Mouse (Mus musculus) hindbrain, embryonic 12.5 days (tissue): ENCODE data around the gene 4930442H23Rik. TPM values are rescaled to one million over a fixed set of nuclear protein-coding genes. Genes with fewer than 3 reads are reported as not detected.

Source experiments
- ATAC-seq: fragments of 200-750 bp; cut with Nextera tagmentation; 2 replicates; pipeline ENCODE4 v1.8.0; 2017; ENCODE audit warnings: moderate TSS enrichment; ENCODE audit not compliant: low FRiP score
- H3K27ac ChIP-seq: fragments of 300-500 bp; sonication (generic); 2 replicates; pipeline ENCODE4 v1.5.1; 2016; ENCODE audit warnings: mild to moderate bottlenecking
- H3K27me3 ChIP-seq: fragments of 300-500 bp; sonication (generic); 2 replicates; pipeline ENCODE4 v1.6.1; 2016; ENCODE audit warnings: mild to moderate bottlenecking
- H3K36me3 ChIP-seq: fragments of 300-500 bp; sonication (generic); 2 replicates; pipeline ENCODE4 v1.6.1; 2016; ENCODE audit warnings: mild to moderate bottlenecking
- H3K4me1 ChIP-seq: fragments of 300-500 bp; sonication (generic); 2 replicates; pipeline ENCODE4 v1.6.1; 2016
- H3K4me2 ChIP-seq: fragments of 300-500 bp; sonication (generic); replicated peaks from 2 replicates; pipeline ENCODE4 v1.6.1; 2016; ENCODE audit warnings: mild to moderate bottlenecking
- H3K4me3 ChIP-seq: fragments of 300-500 bp; sonication (generic); 2 replicates; pipeline ENCODE4 v1.5.1; 2016; ENCODE audit warnings: mild to moderate bottlenecking
- H3K9ac ChIP-seq: fragments of 300-500 bp; sonication (generic); 2 replicates; pipeline ENCODE4 v1.6.1; 2016; ENCODE audit warnings: mild to moderate bottlenecking, moderate library complexity
- H3K9me3 ChIP-seq: fragments of 300-500 bp; sonication (generic); replicated peaks from 2 replicates; pipeline ENCODE4 v1.6.1; 2016; ENCODE audit warnings: mild to moderate bottlenecking
- WGBS: fragments of 180-500 bp; shearing (Covaris S2); methylation state at CpG from one replicate; pipeline ENCODE4 v1.1.7; 2016; 5-methylcytosine and 5-hydroxymethylcytosine counted together
- polyA plus RNA-seq: library from polyadenylated mRNA; unstranded; fragments of >200 nt; fragmentation: Nextera tagmentation; extraction: Ambion mirVana; gene quantifications from 2 replicates; pipeline ENCODE4 v1.2.1, GENCODE M21; 2016

Gene 4930442H23Rik
- polyA plus RNA-seq, 1 experiment from 2014 or later, result not detected

DNA sequence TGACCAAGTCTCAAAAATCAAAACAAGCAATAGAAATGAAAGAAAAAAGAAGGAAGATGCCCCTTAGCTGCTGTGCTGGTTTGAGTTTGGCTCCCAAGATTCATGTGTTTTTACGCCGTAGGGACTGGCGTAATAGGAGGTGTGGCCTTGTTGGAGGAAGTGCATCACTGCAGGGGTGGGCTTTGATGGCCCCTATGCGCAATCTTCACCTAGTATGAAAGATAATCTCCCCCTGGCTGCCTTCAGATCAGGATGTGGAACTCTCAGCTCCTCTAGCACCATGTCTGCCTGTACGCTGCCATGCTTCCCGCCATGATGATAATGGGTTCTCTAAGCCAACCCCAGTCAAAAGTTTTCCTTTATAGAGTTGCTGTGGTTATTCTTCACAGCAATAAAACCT, 32.6 kb upstream of the 4930442H23Rik start:
- H3K4me2 ChIP-seq, result no peak overlapping the region
- H3K27ac ChIP-seq, result no peak overlapping the region
- H3K4me3 ChIP-seq, result no peak overlapping the region
- H3K36me3 ChIP-seq, result peaks cover 77% of the 10 kb centered on the region
- no peaks in the 10 kb centered on the region for H3K4me1 ChIP-seq
- no peak overlapping the region for H3K9ac ChIP-seq
- ATAC-seq, result no peak
- no peaks in the 10 kb centered on the region for H3K27me3 ChIP-seq
- WGBS, result 95% methylated on average over 6 of the region's 6 CpGs
- H3K9me3 ChIP-seq, result peaks cover 9% of the 10 kb centered on the region; the same call in 1 of the 2 replicates

DNA sequence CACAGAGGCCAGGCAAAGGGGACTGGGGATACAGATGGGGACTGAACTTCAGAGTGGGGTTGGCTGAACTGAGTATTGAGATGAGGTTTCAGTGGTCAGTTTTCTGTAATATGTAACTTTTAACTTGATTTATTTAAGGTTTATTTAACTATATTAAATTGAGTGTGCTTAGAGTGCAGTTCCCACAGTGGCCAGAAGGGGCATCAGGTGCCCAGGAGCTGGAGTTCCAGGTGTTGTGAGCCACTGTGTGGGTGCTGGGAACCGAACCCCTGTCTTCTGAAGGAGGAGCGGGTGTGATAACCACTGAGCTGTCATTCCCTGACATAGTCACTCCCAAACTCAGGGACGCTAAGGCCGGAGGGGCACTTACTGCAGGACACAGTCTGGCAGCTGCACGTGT, 26.5 kb upstream of the 4930442H23Rik start:
- H3K36me3 ChIP-seq, result peaks cover 84% of the 10 kb centered on the region
- no peaks in the 10 kb centered on the region for H3K4me1 ChIP-seq
- H3K4me3 ChIP-seq, result no peak overlapping the region
- H3K9me3 ChIP-seq, result peaks cover 17% of the 10 kb centered on the region
- no peak overlapping the region for H3K4me2 ChIP-seq
- ATAC-seq, result no peak
- H3K9ac ChIP-seq, result no peak overlapping the region
- H3K27ac ChIP-seq, result no peak overlapping the region
- H3K27me3 ChIP-seq, result no peaks in the 10 kb centered on the region
- WGBS, result 97% methylated on average over 5 of the region's 5 CpGs

DNA sequence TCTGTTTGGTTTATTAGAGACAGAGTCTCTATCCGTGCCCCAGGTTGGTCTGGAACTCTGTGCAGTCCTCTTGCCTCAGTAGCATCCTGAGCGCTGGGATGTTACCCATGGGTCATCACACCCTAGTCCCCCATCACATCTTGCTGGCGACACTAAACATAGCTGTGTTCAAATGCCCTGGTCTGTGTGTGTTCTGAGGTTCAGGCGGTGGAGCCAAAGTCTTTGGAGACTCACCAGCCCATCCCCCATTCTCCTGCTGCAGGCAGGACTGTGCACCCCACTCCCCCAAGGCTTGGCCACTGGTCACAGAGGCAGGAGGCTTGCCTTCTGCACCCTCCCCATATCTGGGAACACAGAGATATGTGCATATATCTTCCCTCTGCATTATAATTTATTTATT, 20.5 kb upstream of the 4930442H23Rik start:
- Histone ChIP-seq H3K4me2 (no peak overlapping the region), H3K27ac (peak overlapping the region; percentile 12; the same call in 1 of the 2 replicates), H3K36me3 (peaks cover 30% of the 10 kb centered on the region), H3K27me3 (peaks cover 15% of the 10 kb centered on the region; the same call in 1 of the 2 replicates), H3K4me3 (no peak overlapping the region), H3K9ac (no peak overlapping the region), H3K4me1 (no peaks in the 10 kb centered on the region), H3K9me3 (no peaks in the 10 kb centered on the region)
- WGBS, result 73% methylated on average over 4 of the region's 4 CpGs
- no peak for ATAC-seq

DNA sequence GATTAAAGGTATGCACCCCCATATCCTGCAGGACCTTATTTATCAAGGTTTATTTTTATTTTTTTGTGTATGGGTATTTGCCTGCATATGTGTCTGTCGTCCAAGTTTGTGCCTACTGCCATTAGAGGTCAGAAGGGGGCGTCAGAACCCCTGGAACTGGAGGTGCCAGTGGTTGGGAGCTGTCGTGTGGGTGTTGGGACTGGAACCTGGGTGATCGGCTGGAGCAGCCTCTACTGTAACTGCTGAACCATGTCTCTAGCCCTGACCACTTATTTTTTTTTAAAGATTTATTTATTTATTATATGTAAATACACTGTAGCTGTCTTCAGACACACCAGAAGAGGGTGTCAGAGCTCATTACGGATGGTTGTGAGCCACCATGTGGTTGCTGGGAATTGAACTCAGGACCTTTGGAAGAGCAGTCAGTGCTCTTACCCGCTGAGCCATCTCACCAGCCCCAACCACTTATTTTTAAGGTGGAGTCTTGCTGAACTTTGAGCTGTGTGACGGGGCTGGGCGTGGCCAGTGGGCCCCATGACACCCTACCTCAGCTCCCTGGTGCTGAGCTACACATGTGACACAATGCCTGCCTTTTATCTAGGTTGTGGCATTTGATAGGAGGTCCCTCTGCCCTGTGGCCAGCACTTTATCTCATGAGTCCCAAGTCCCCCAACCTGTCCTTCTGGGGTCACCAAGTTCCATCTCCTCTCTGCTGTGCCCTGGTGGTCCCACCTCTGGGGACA, 19.5 kb upstream of the 4930442H23Rik start:
- no peak for ATAC-seq
- no peaks in the 10 kb centered on the region for H3K4me1 ChIP-seq
- 68% methylated on average over 8 of the region's 8 CpGs for WGBS
- H3K9me3 ChIP-seq, result no peaks in the 10 kb centered on the region
- H3K27ac ChIP-seq, result no peak overlapping the region
- no peak overlapping the region for H3K4me2 ChIP-seq
- H3K9ac ChIP-seq, result no peak overlapping the region
- H3K36me3 ChIP-seq, result peaks cover 24% of the 10 kb centered on the region
- H3K4me3 ChIP-seq, result no peak overlapping the region
- peaks cover 18% of the 10 kb centered on the region; the same call in 1 of the 2 replicates for H3K27me3 ChIP-seq

DNA sequence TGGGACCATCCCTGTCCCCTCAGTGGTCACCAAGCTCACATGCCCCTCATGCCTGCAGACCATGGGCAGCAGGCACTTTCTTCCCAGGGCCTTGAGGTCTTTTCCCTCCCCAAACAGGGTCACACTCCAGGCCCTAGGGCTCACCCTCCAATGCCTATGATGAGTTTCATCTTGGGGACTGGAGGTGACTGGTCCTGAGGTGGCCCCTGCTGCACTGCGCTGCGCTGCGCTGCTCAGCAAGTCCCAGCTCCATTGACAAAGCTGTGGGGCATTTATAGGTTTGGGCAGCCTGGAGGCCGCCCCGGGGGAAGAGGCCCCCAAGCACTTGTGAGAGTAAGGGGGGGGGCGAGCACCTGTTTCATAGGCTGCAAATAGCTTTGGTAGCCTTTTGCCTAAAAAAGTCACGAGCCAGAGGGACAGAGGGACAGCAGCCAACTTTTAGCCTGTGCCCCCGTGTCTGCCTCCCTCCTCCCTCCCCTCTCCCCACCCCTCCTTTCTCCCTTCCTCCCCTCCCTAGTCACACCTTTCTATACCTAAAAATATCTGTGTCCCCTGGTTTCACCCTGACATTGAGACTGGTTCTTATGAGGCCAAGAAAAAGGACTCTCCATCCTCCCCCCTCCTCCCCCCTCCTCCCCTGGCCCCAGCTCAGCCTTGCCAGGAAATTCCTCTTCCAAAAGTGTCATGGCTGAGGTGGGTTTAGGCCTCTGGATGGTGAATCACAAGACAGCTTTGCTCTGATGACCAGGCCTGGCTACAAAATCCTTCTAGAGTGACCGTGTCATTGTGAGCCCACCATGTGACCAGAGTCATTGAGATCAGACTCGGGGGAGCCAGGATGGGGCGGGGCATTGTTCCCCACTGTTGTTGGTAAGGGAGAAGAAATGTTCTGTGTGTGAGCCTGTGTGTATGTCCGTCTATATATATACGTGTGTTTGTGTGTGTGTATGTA, 18.4 kb upstream of the 4930442H23Rik start, which contains the start of gene Nmrk2:
Gene Nmrk2, minus strand, starts transcription at position 245 of the 952 bp plus-strand sequence.
- H3K36me3 ChIP-seq, result peaks cover 14% of the 10 kb centered on the region
- ATAC-seq, result no peak
- WGBS, result 63% methylated on average over 13 of the region's 13 CpGs
- H3K4me2 ChIP-seq, result no peak within 1 kb of the TSS
- no peak within 1 kb of the TSS for H3K4me3 ChIP-seq
- no peaks in the 10 kb centered on the region for H3K4me1 ChIP-seq
- H3K9ac ChIP-seq, result peak within 1 kb of the TSS; percentile 1; the same call in 1 of the 2 replicates
- H3K9me3 ChIP-seq, result no peaks in the 10 kb centered on the region
- H3K27me3 ChIP-seq, result peaks cover 24% of the 10 kb centered on the region
- H3K27ac ChIP-seq, result no peak within 1 kb of the TSS

DNA sequence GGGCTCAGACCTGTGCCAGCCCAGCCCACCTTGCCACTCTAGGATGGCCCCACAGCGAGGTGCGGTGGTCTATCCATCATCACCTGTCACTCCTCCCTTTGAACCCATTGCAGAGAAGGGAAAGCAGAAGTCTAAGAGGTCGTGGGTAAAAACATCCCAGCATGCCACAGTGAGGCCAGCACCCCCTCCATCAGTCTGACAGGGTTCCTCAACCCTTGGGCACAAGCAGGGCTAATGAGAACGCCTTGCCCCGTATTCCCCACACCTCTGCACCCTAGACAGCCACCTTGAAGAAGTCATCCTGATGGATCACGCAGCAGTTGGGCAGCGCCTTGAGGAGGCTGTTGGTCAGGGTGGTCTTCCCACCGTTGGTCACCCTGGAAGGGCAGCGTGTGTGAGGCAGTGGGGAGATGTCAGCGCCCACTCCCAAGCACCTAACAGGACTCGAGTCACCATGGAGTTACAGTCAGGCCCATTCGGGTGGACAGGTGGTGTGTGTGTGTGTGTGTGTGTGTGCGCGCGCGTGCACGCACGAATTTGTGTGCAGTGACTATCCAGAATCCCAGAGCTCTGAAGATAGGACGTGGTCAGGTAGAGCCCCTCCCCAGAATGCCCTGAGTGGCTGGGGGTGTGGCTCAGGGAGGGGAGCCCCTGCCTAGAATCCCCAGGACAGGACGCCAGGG, 17.1 kb upstream of the 4930442H23Rik start:
- WGBS, result 75% methylated on average over 20 of the region's 20 CpGs
- Histone ChIP-seq H3K9ac (no peak overlapping the region; the same call in 1 of the 2 replicates), H3K4me1 (no peaks in the 10 kb centered on the region), H3K4me3 (no peak overlapping the region), H3K4me2 (no peak overlapping the region), H3K27me3 (peaks cover 37% of the 10 kb centered on the region), H3K36me3 (0 out of 2 replicates have a peak, but pooled peaks cover 5% of the 10 kb centered on the region), H3K27ac (no peak overlapping the region), H3K9me3 (no peaks in the 10 kb centered on the region)
- no peak for ATAC-seq

DNA sequence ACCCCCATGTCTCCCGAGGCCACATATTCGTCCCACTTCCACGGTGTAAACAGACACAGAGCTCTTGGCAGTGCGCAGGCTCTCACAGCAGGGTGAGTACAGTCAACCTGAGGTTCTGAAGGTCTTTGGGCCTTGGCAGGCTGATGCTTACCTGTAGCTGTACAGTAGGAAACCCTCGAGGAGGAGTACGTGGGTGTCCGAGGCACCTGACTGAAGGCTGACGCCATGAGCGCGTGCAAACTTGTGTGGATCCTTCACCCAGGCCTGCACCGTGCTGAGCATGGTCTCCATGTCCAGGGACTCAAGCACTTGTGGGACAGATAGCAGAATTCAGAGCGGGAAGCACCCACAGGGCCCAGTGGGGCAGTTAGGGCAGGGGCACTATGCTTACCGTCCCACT, 16.5 kb upstream of the 4930442H23Rik start:
- Histone ChIP-seq H3K4me3 (no peak overlapping the region), H3K36me3 (0 out of 2 replicates have a peak, but pooled peaks cover 5% of the 10 kb centered on the region), H3K9me3 (no peaks in the 10 kb centered on the region), H3K9ac (0 out of 2 replicates have a peak overlapping the region, but pooled peaks have one; percentile 27), H3K4me2 (no peak overlapping the region), H3K27ac (no peak overlapping the region), H3K4me1 (no peaks in the 10 kb centered on the region), H3K27me3 (peaks cover 43% of the 10 kb centered on the region)
- WGBS, result 87% methylated on average over 13 of the region's 13 CpGs
- ATAC-seq, result no peak

DNA sequence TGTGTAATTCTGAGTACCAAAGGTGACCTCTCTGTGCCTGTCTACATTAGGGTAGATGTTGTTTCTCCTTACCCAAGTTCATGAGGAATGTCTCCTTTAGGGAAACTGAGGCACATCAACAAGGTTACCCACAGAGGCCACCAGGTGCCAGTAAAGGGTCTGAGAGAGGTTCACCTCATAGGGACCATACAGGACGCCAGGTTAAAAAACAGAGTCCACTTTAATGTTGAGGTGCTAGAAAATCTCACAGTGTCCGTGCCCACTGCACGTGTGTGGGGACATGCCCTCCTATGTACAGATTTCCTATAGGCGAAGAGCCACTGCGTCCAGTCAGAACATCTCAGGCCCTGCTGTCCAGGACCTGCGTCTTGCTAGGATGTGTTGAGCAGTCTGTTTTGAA, 15.3 kb upstream of the 4930442H23Rik start:
- Histone ChIP-seq H3K27ac (no peak overlapping the region), H3K9ac (no peak overlapping the region), H3K4me2 (no peak overlapping the region), H3K9me3 (no peaks in the 10 kb centered on the region), H3K4me1 (peaks cover 7% of the 10 kb centered on the region; the same call in 1 of the 2 replicates), H3K4me3 (no peak overlapping the region), H3K27me3 (peaks cover 55% of the 10 kb centered on the region), H3K36me3 (no peaks in the 10 kb centered on the region)
- no peak for ATAC-seq
- WGBS, result 84% methylated on average over 6 of the region's 6 CpGs

DNA sequence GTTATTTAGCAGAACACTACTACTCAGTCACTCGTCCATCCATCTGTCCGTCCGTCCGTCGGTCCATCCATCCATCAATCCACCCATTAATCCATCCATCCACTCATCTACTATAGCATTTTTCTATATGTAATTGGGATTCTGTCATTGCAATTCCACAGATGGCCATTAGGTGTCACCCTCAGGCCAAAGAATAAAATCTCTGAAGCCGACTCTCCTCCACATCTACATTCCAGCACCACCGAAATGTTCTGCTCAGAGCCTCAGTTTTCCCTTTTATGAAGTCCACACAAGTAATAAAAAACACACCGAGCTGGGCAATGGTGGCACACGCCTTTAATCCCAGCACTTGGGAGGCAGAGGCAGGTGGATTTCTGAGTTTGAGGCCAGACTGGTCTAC, 14.6 kb upstream of the 4930442H23Rik start:
- 2% methylated on average over 9 of the region's 9 CpGs for WGBS
- H3K27me3 ChIP-seq, result peaks cover 59% of the 10 kb centered on the region
- H3K9me3 ChIP-seq, result no peaks in the 10 kb centered on the region

DNA sequence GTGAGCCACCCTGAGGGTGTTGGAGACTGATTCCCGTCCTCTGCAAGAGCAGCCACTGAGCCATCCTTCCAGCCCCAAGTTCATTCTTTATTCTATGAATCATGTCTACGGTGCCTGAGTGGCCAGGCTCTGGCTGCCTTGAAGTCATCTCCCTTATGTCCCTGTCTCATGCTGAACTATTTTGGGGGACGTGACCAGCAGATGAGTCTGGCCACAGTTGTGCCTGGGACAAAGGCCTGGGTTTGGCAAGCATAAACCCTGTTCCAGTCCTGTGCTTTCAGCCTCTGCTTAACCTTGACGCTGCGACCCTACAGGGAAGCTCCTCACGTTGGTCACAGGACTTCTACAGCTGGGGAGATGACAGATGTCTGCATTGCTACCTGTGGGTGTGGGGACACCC, 13.7 kb upstream of the 4930442H23Rik start:
- H3K4me1 ChIP-seq, result peaks cover 17% of the 10 kb centered on the region
- 53% methylated on average over 6 of the region's 6 CpGs for WGBS
- H3K36me3 ChIP-seq, result no peaks in the 10 kb centered on the region
- no peak overlapping the region for H3K4me3 ChIP-seq
- H3K9me3 ChIP-seq, result no peaks in the 10 kb centered on the region
- no peak overlapping the region for H3K9ac ChIP-seq
- H3K27me3 ChIP-seq, result peaks cover 60% of the 10 kb centered on the region
- no peak overlapping the region for H3K4me2 ChIP-seq
- no peak overlapping the region for H3K27ac ChIP-seq
- ATAC-seq, result no peak

More for the DNA sequence above, 14.6 kb upstream of the 4930442H23Rik start:
- H3K4me1 ChIP-seq, result peaks cover 11% of the 10 kb centered on the region
- H3K4me2 ChIP-seq, result no peak overlapping the region
- no peak overlapping the region for H3K27ac ChIP-seq
- H3K4me3 ChIP-seq, result no peak overlapping the region
- H3K36me3 ChIP-seq, result no peaks in the 10 kb centered on the region
- H3K9ac ChIP-seq, result no peak overlapping the region
- no peak for ATAC-seq

DNA sequence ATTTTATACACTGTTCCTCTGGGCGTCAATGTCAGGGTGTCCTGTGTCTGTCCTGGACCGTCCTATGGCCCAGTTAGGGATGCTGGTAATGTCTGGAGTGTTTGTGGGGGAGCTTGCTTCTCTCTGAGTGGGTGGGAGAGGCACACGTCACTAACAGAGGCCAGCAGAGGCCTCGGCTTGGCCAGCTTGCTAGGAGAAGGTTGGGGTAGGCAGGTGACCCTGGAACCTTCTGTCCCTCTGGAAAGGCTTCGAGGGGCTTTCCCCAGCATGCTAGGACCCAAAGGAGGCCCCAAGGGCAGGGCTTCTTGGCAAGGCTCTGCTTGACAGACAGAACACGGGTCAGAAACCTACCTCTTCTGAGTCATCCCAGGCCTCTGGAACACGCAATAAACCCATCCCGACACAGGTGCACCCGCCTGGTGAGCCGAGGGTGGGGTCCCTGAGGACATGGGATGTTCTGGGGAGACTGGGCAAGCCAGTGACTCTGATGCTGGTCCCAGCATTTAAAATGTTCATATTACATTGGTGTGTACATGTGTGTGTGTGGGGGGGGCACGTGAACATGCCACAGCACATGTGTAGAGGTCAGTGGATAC, 12.9 kb upstream of the 4930442H23Rik start:
- Histone ChIP-seq H3K36me3 (no peaks in the 10 kb centered on the region), H3K27me3 (peaks cover 60% of the 10 kb centered on the region), H3K4me1 (peaks cover 24% of the 10 kb centered on the region), H3K4me3 (no peak overlapping the region), H3K9ac (no peak overlapping the region), H3K9me3 (no peaks in the 10 kb centered on the region), H3K4me2 (no peak overlapping the region), H3K27ac (no peak overlapping the region)
- ATAC-seq, result no peak
- 62% methylated on average over 11 of the region's 11 CpGs for WGBS
